Mouse (Mus musculus): ENCODE results near the gene Otos.

Otos gene

GRCm38 (mm10) chr1:92648673-92649072 is at the start of gene Otos:
Gene Otos, minus strand, starts transcription at chr1:92648841.
- peak; percentile 72 for DNase-seq (ENCODE audit: low spot score)

GRCm38 (mm10) chr1:92696848-92697247 is 48.2 kb upstream of the Otos start:
- peak; percentile 76 for DNase-seq (ENCODE audit: low spot score)

- DNase-seq (ENCODE audit: low spot score) = no peak
Measured at GRCm38 (mm10) chr1:92695751-92696150, 47.1 kb upstream of the Otos start.

- no peak for DNase-seq (ENCODE audit: low spot score)
Measured at GRCm38 (mm10) chr1:92691166-92691844, 42.7 kb upstream of the Otos start.

- no peak for DNase-seq (ENCODE audit: low spot score)
Measured at GRCm38 (mm10) chr1:92686994-92687393, 38.4 kb upstream of the Otos start.

GRCm38 (mm10) chr1:92683151-92683550 is 34.5 kb upstream of the Otos start:
- no peak for DNase-seq (ENCODE audit: low spot score)

- DNase-seq (ENCODE audit: low spot score) = peak; percentile 59
Measured at GRCm38 (mm10) chr1:92680668-92681603, 32.3 kb upstream of the Otos start.

GRCm38 (mm10) chr1:92678757-92679156 is 30.1 kb upstream of the Otos start:
- no peak for DNase-seq (ENCODE audit: low spot score)

GRCm38 (mm10) chr1:92676676-92676975 is 28.0 kb upstream of the Otos start:
- DNase-seq (ENCODE audit: low spot score) = no peak

- no peak for DNase-seq (ENCODE audit: low spot score)
Measured at GRCm38 (mm10) chr1:92675932-92676675, 27.5 kb upstream of the Otos start.

- no peak for DNase-seq (ENCODE audit: low spot score)
Measured at GRCm38 (mm10) chr1:92673258-92673782, 24.7 kb upstream of the Otos start.

GRCm38 (mm10) chr1:92671326-92671725 is 22.7 kb upstream of the Otos start:
- DNase-seq (ENCODE audit: low spot score) = no peak

- DNase-seq (ENCODE audit: low spot score) = no peak
Measured at GRCm38 (mm10) chr1:92669430-92669829, 20.8 kb upstream of the Otos start.

GRCm38 (mm10) chr1:92667106-92667505 is 18.5 kb upstream of the Otos start:
- no peak for DNase-seq (ENCODE audit: low spot score)

GRCm38 (mm10) chr1:92659392-92659791 is 10.8 kb upstream of the Otos start:
- no peak for DNase-seq (ENCODE audit: low spot score)

GRCm38 (mm10) chr1:92657025-92657820 is 8.6 kb upstream of the Otos start:
- DNase-seq (ENCODE audit: low spot score) = no peak

GRCm38 (mm10) chr1:92654676-92655075 is 6.0 kb upstream of the Otos start:
- DNase-seq (ENCODE audit: low spot score) = no peak

GRCm38 (mm10) chr1:92653179-92653578 is 4.5 kb upstream of the Otos start:
- no peak for DNase-seq (ENCODE audit: low spot score)

GRCm38 (mm10) chr1:92651467-92651866 is 2.8 kb upstream of the Otos start:
- DNase-seq (ENCODE audit: low spot score) = no peak

- no peak for DNase-seq (ENCODE audit: low spot score)
Measured at GRCm38 (mm10) chr1:92648197-92648596, 444 bp downstream of the Otos start.

- DNase-seq (ENCODE audit: low spot score) = peak; percentile 68
Measured at GRCm38 (mm10) chr1:92647752-92648151, 889 bp downstream of the Otos start.

GRCm38 (mm10) chr1:92647026-92647425 is 1.6 kb downstream of the Otos start:
- DNase-seq (ENCODE audit: low spot score) = no peak

Measured in ovary, postnatal 36 days (tissue).